Mouse (Mus musculus) megakaryocyte, embryonic 14.5 days (primary cell): ENCODE results near the gene Adra2c.

Experiments used
- FLI1 ChIP-seq: IDR thresholded peaks from 2 replicates; pipeline ENCODE4 v1.6.1; 2012; ENCODE audit warnings: low read length, inconsistent platforms, mixed read lengths
- GATA1 ChIP-seq: IDR thresholded peaks from 3 replicates; pipeline ENCODE4 v1.6.1; 2012; ENCODE audit warnings: mixed read lengths, low read length, inconsistent platforms, borderline replicate concordance

DNA sequence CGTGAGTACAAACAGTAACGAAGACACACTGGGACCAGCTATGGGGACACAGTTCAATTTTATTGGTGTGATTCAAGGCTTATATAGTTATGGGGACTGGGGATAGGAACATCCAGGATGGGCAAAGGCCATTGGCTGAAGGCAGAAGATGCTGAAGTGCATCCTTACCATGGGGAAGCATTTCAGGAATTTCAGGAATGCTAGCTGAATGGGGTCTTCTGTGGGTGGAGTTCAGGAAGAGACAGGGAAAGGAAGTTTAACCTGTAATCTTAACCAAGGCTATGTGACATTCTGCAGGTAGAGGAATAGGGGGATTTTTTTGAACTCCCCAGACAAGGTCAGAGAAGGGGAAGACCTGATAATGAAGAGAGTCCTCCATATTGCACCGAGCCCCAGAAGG is 36.6 kb upstream of the Adra2c start:
- TF ChIP-seq FLI1 (no peak), GATA1 (no peak)
